Mouse (Mus musculus) heart, adult 2 months (tissue): ENCODE results near the gene Tmod4.

ENCODE experiments used
- CTCF ChIP-seq: fragments of 200-600 bp; IDR thresholded peaks from 2 replicates; pipeline ENCODE4 v1.8.1; 2022; ENCODE audit warnings: antibody characterized with exemption, mild to moderate bottlenecking, moderate library complexity
- EP300 ChIP-seq: fragments of 200-500 bp; IDR thresholded peaks from 2 replicates; pipeline ENCODE4 v1.6.1; 2011; ENCODE audit warnings: low read depth, low read length, control low read depth; ENCODE audit not compliant: insufficient read depth
- POLR2A ChIP-seq: fragments of 200-500 bp; IDR thresholded peaks from 2 replicates; pipeline ENCODE4 v1.6.1; 2011; ENCODE audit warnings: mild to moderate bottlenecking, low read depth, low read length, control low read depth; ENCODE audit not compliant: insufficient read depth

- no peak for TF ChIP-seq POLR2A
- TF ChIP-seq CTCF: no peak
- TF ChIP-seq EP300: no peak
Observed at GRCm38 (mm10) chr3:95171105-95171504, 46.8 kb downstream of the Tmod4 start.
